Mouse (Mus musculus) midbrain, postnatal 0 days (tissue): ENCODE measurements at regions not wholly inside any gene's neighbourhood (a gene's known extent, or its start where the extent isn't known, plus 50 kb on each side); places are given as distances from the start of the nearest gene placed in this dataset.

Experiments used
- ATAC-seq: fragments of 200-750 bp; cut with Nextera tagmentation; 2 replicates; pipeline ENCODE4 v1.8.0; 2017; ENCODE audit warnings: moderate number of reproducible peaks, mild to moderate bottlenecking, moderate TSS enrichment, moderate library complexity; ENCODE audit not compliant: low FRiP score
- DNase-seq: peaks from one replicate; pipeline ENCODE4 v3.0.0-alpha.2; 2015; ENCODE audit warnings: low spot score
- H3K27ac ChIP-seq: fragments of 300-500 bp; sonication (generic); 2 replicates; pipeline ENCODE4 v1.5.1; 2014; ENCODE audit warnings: low read depth, mild to moderate bottlenecking, low read length, mixed read lengths
- H3K27me3 ChIP-seq: fragments of 300-500 bp; sonication (generic); 2 replicates; pipeline ENCODE4 v1.6.1; 2014; ENCODE audit warnings: low read length, control low read depth, mixed read lengths; ENCODE audit not compliant: insufficient read depth
- H3K36me3 ChIP-seq: fragments of 300-500 bp; sonication (generic); 2 replicates; pipeline ENCODE4 v1.6.1; 2014; ENCODE audit warnings: low read length, control low read depth, mixed read lengths; ENCODE audit not compliant: insufficient read depth
- H3K4me1 ChIP-seq: fragments of 300-500 bp; sonication (generic); 2 replicates; pipeline ENCODE4 v1.6.1; 2014; ENCODE audit warnings: mild to moderate bottlenecking, control low read depth, antibody characterized with exemption, low read length, mixed read lengths; ENCODE audit not compliant: insufficient read depth
- H3K4me2 ChIP-seq: fragments of 300-500 bp; sonication (generic); 2 replicates; pipeline ENCODE4 v1.6.1; 2014; ENCODE audit warnings: low read depth, mild to moderate bottlenecking, low read length, mixed read lengths; ENCODE audit not compliant: poor library complexity, severe bottlenecking
- H3K4me3 ChIP-seq: fragments of 300-500 bp; sonication (generic); 2 replicates; pipeline ENCODE4 v1.5.1; 2014; ENCODE audit warnings: low read depth, mild to moderate bottlenecking, low read length, moderate library complexity
- H3K9ac ChIP-seq: fragments of 300-500 bp; sonication (generic); replicated peaks from 2 replicates; pipeline ENCODE4 v1.6.1; 2014; ENCODE audit warnings: mild to moderate bottlenecking, low read length, moderate library complexity, mixed read lengths; ENCODE audit not compliant: poor library complexity, severe bottlenecking
- H3K9me3 ChIP-seq: fragments of 300-500 bp; sonication (generic); 2 replicates; pipeline ENCODE4 v1.6.1; 2016; ENCODE audit warnings: low read length, control low read depth
- CTCF ChIP-seq: IDR thresholded peaks from 2 replicates; pipeline ENCODE4 v1.5.1; 2016; ENCODE audit warnings: antibody characterized with exemption, mild to moderate bottlenecking
- WGBS: fragments of 180-500 bp; shearing (Covaris S2); extraction: QIAGEN DNeasy Blood & Tissue Kit; methylation state at CpG from one replicate; pipeline ENCODE4 v1.1.7; 2014; 5-methylcytosine and 5-hydroxymethylcytosine counted together

DNA sequence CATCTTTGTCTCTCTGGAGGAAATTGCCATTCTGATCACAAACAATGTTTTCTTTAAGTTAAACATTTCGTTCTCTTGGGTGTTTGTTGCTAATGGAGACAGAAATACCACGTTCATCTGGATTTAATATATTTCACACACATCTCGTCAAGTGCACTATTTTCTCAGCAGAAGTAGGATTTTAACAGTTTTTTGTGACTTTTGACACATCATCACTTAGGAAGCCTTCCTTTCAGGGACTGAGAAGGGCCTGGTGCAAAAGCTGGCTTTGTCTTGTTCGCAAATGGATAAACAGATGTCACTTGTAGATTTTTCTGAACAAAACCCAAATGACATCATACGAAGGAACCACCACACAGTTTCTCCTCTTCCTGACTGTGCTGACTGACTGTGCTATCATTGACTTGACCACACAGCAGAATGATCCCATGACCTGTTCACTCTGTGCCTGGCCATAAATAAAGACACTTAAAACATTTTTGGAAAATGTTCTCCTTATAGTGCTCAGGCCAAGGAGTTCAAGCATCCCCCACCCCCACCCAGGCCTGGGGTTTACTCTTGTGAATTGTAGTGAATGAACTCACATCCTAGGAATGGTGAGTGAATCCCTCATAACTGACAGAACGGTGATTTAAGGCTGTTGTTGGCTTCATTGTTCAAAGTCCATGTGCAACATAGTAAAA is 767.7 kb upstream of the Adgrl2 start:
- Histone ChIP-seq H3K4me3 (no peak overlapping the region), H3K27ac (no peak overlapping the region), H3K4me2 (no peak overlapping the region), H3K27me3 (no peaks in the 10 kb centered on the region), H3K9me3 (no peaks in the 10 kb centered on the region), H3K36me3 (no peaks in the 10 kb centered on the region), H3K9ac (no peak overlapping the region), H3K4me1 (no peaks in the 10 kb centered on the region)
- whole genome bisulfite sequencing, result 75% methylated on average over 6 of the region's 6 CpGs
- DNase-seq (no peak), ATAC-seq (no peak)
- TF ChIP-seq CTCF, result no peak

GRCm38 (mm10) chr3:149736069-149736468 is 745.7 kb upstream of the Adgrl2 start:
- no peak overlapping the region for H3K9ac ChIP-seq
- H3K4me1 ChIP-seq, result no peaks in the 10 kb centered on the region
- ATAC-seq, result no peak
- H3K4me3 ChIP-seq, result no peak overlapping the region
- no peaks in the 10 kb centered on the region for H3K9me3 ChIP-seq
- no peaks in the 10 kb centered on the region for H3K36me3 ChIP-seq
- 45% methylated on average over 3 of the region's 3 CpGs for WGBS
- H3K4me2 ChIP-seq, result no peak overlapping the region
- no peak for DNase-seq
- no peaks in the 10 kb centered on the region for H3K27me3 ChIP-seq
- no peak overlapping the region for H3K27ac ChIP-seq
- TF ChIP-seq CTCF, result no peak

DNA sequence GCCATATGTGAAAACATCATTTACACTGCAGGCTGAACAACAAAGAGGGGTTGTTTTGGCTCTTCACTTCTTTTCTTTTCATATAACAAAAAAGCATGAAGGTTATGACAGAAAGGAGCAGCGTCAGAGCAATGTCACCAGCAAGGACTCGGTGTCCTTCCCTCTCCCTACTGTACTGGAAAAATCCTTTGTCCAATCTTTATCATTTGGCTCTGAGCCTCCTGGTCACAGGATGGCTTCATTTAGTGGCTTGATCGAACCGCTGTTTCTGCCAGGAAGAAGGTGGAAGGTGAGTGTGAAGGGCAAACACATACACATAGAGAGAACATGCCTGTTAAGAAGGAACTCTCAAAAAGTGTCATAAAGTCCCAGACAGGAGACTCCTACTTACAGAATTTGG is 735.9 kb upstream of the Adgrl2 start:
- ATAC-seq (no peak), DNase-seq (no peak)
- H3K27ac ChIP-seq, result no peak overlapping the region
- H3K9ac ChIP-seq, result no peak overlapping the region
- no peaks in the 10 kb centered on the region for H3K36me3 ChIP-seq
- H3K4me1 ChIP-seq, result no peaks in the 10 kb centered on the region
- no peaks in the 10 kb centered on the region for H3K9me3 ChIP-seq
- no peaks in the 10 kb centered on the region for H3K27me3 ChIP-seq
- 75% methylated on average over 4 of the region's 4 CpGs for WGBS
- no peak for TF ChIP-seq CTCF
- H3K4me2 ChIP-seq, result no peak overlapping the region
- no peak overlapping the region for H3K4me3 ChIP-seq

DNA sequence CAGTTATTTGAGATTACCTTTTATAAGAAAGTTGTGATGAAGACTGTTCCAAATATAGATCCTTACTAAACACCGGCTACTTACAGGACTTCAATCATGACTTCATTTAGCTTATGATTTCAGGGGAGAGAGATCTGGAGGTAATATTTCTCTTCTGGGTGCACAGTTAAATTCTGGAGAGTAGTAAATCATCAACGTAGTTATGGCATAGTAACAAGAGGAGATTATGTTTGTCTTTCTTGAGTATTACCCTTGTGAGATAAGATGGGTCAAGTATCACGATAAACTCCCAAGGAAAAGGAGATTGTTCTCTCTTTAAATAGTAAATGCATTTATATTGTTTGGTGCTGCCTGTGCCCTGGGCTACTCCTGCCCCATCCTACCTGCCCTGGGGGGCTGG is 734.5 kb upstream of the Adgrl2 start:
- ATAC-seq (no peak), DNase-seq (no peak)
- no peak overlapping the region for H3K4me2 ChIP-seq
- H3K27ac ChIP-seq, result no peak overlapping the region
- H3K9ac ChIP-seq, result no peak overlapping the region
- H3K9me3 ChIP-seq, result no peaks in the 10 kb centered on the region
- no peaks in the 10 kb centered on the region for H3K4me1 ChIP-seq
- H3K36me3 ChIP-seq, result no peaks in the 10 kb centered on the region
- H3K27me3 ChIP-seq, result no peaks in the 10 kb centered on the region
- no peak overlapping the region for H3K4me3 ChIP-seq
- 93% methylated on average over 3 of the region's 3 CpGs for WGBS
- TF ChIP-seq CTCF, result no peak

GRCm38 (mm10) chr3:149721832-149722231 is 731.5 kb upstream of the Adgrl2 start:
- Histone ChIP-seq H3K9me3 (no peaks in the 10 kb centered on the region), H3K9ac (no peak overlapping the region), H3K4me3 (no peak overlapping the region), H3K27ac (no peak overlapping the region), H3K36me3 (no peaks in the 10 kb centered on the region), H3K27me3 (no peaks in the 10 kb centered on the region), H3K4me2 (no peak overlapping the region), H3K4me1 (no peaks in the 10 kb centered on the region)
- 80% methylated on average over 4 of the region's 4 CpGs for WGBS
- ATAC-seq, result no peak
- no peak for DNase-seq
- no peak for TF ChIP-seq CTCF

- WGBS, result 18% methylated on average over 6 of the region's 6 CpGs
- DNase-seq, result no peak
These were observed 730.0 kb upstream of the Adgrl2 start for GRCm38 (mm10) chr3:149720306-149720705.

More at GRCm38 (mm10) chr3:149720306-149720705, 730.0 kb upstream of the Adgrl2 start:
- Histone ChIP-seq H3K36me3 (no peaks in the 10 kb centered on the region), H3K27ac (no peak overlapping the region; the same call in 1 of the 2 replicates), H3K9me3 (no peaks in the 10 kb centered on the region), H3K4me2 (no peak overlapping the region), H3K4me1 (no peaks in the 10 kb centered on the region), H3K4me3 (no peak overlapping the region), H3K9ac (no peak overlapping the region), H3K27me3 (no peaks in the 10 kb centered on the region)
- no peak for ATAC-seq
- TF ChIP-seq CTCF, result no peak
